Mouse (Mus musculus): ENCODE data around the gene Tmem164.

Gene Tmem164

DNA sequence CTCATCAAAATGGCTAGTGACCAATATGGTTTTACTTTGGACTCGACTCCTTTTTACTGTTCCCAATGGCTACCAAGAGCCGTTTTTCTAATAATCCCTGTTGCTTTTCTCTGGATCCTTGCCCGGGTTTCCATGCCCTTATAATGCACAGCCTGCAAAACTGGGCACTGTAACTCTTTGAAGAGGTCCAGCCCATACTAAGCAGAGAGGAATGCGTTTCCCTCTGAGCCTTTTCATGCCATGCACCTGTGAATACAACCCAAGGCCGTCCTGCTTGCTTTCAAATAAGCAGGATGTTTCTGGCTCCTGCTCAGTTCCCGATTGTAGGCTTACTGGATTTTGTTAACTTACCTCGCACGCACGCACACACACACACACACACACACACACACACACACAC is 7.3 kb downstream of the Tmem164 start:
- no peak for DNase-seq (ENCODE audit: low spot score)

DNA sequence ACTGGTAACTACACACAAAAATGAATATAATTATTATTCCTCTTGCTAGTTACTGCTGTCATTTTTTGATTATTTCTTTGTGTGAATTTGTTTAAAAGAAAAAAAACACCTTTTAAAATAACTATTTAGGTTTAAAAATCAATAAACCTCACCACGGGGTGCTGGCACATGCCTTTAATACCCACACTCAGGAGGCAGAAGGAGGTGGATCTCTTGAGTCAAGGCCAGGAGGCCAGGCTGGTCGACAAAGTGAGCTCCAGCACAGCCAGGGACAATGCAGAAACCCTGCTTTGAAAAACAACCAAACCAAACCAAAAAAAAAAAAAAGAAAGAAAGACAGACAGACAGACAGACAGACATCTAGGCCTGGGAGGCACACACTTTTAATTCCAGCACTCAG is 12.1 kb downstream of the Tmem164 start:
- no peak for DNase-seq (ENCODE audit: low spot score)

DNA sequence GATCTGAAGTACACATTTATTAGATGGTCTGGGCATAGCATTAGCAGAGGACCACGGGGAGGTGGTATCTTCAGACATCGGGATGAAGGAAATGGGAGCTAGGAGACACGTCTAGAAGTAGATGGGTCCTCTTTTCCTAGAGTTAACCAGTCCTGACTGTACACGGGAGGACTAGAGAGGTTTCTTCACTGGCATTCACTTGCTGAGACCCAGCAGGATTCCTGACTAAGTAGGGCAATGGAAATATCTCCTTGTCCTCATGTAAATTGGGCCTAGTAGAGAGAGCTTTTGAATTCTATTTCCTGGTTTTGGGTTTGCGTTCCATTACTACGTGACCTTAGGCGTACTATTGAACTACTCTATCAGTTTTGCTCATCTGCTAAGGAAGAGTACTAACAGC is 13.1 kb downstream of the Tmem164 start:
- no peak for DNase-seq (ENCODE audit: low spot score)

DNA sequence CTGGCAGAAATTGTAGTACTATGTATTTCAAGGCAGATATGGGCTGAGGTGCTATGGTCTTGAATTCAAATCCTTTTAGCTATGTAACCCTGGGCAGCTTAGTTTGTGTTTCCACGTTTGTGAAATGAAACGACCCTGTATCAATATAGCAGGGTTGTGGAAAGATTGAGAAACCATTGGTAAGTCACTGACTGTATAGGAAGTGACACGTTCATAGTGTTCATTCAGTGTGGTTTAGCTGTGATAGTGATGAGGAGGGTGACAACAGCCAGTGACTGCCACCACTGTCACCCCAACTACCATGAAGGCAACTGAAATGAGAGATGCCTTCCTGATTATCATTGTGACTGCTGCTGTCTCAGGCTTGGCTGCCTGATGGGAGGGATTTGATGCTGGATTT is 13.7 kb downstream of the Tmem164 start:
- DNase-seq (ENCODE audit: low spot score), result no peak

DNA sequence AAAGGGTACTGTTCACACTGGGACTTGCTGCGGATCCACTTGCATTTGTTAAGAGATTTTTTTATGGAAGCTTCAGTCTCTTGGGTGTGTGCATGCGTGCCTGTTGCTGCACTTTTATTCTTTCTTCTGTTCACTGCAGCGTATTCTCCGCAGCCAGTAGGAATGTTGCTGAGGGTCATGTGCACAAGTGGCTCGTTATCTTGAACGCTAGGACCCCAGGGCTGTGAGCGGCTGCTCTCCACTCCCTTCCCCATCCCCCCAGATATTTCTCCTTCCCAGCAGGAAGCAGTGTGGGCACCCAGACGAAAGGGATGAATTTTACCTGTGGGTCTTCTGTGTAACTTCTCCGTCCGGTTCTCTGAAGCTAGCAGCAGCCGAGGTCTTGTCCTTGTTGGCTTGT is 15.6 kb downstream of the Tmem164 start:
- DNase-seq (ENCODE audit: low spot score), result no peak

DNA sequence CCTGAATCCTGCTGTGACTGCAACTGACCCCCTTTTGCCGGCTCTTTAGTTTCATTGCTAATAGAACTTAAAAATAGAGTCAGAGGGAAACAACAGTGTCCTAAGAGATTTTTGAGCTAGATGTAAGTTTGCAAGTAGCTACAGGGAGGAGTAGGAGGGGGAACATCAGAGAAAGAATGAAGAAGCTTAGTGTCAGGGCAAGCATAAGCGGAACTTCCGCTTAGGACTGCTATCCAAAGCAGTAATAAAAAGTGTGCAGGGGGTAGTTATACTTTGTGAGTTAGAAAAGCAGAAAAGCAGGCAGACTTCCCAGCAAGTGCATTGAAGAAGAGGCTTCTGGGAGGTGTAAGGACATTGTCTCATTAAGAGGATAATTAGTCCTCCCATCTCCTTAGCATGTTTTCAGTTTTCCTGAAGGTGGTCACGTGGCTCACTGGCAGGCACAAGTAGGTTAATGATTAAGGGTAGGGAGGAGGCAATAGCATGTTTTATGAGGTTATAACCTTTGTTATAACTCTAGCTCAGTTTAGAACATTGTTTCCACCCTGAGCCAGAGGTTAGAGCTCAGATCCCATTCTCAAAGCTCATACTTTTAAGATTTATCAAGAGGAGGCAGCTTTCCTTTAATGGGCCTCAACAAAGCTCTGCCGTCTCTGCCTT is 16.5 kb downstream of the Tmem164 start:
- no peak for DNase-seq (ENCODE audit: low spot score)

DNA sequence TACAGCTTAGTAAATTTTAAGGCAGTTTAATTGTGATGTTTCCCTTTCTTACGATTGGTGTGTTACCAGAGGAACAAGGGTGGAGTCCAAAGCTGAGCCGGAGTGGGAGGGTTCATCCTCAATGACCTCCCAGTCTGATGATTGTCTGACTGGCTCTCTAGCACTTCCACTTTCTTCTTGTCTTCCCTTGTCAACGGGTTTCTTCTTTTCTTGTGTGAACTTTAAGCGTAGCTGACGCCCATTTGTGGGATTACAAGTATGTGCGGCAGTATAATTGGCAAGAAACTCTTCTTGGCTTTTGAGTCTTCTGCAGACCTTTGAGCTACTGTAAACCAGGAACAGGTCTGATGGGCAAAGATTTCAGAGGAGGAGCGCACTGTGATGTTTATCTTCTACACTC is 17.0 kb downstream of the Tmem164 start:
- DNase-seq (ENCODE audit: low spot score), result no peak

DNA sequence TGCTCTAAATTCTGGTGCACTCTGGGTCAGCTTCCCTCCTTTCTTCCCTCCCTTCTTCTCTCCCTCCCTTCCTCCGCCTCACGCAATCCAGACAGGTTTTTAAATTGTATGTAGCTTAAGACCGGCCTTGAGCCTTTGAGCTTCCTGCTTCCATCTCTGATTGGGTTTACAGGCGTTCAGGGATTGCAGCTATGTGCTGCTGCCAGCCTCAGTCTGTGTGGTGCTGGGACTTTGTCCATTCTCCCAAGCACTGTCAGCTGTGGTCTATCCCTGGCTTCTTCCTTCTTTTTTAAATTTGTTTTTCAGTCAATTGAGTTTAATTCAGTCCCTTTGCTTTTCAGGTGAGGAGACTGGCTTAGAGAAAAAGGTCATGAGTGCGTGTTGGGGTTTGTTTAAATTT is 20.9 kb downstream of the Tmem164 start:
- no peak for DNase-seq (ENCODE audit: low spot score)

DNA sequence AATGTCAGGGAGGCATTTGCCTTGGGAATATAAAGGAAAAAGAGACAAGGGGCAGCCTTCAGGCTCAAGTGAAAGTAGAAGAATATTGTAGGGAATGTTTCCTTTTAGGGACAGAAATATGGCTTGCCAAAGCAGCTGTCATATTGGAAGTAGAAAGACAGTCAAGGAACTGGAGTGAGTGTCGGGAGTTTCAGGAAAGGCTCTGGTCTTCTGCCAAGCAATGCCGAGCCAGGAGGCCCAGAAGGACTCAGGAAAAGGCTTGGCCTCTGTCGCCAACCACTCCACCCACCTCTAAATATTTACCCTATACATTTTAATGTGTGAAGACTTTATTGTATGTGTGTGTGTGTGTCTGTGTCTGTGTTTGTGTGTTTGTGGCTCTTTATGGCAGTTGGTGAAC is 21.4 kb downstream of the Tmem164 start:
- DNase-seq (ENCODE audit: low spot score), result no peak

DNA sequence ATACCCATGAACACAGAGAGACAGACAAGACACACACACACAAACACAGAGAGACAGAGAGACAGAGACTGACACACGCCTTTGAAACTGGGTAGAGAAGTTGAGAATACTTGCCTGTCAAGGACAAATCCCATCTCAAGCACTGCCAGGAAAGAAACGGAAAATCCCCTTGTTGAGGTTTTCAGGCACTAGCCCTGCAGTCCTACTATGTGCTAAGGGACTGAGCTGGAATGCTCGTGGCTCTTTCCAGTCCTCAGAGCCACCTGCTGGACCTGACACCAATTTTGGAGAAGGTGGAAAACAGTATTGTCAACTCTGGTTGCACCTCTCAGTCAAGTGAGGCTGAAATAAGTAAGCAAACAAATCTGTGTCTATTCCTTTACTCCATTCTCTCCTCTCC is 22.7 kb downstream of the Tmem164 start:
- no peak for DNase-seq (ENCODE audit: low spot score)

DNA sequence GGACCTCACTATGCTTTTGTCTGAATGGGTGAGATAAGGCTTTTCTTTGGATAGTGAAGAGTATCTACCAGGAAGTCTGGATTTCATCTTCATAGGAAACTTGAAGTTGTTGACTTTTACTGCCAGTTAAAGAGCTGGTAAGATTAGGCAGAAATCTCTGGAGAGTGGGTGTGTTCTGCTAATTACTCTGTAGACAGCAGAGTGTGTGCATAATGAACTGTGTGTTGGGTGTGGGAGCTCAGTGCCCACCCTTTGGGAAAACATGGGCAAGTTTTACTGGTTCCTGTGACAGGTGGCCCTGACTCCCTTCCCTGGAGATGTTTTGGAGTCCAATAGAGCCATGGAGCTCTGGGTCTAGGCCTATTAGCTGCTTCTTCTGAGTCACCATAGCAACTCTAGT is 27.1 kb downstream of the Tmem164 start:
- no peak for DNase-seq (ENCODE audit: low spot score)

DNA sequence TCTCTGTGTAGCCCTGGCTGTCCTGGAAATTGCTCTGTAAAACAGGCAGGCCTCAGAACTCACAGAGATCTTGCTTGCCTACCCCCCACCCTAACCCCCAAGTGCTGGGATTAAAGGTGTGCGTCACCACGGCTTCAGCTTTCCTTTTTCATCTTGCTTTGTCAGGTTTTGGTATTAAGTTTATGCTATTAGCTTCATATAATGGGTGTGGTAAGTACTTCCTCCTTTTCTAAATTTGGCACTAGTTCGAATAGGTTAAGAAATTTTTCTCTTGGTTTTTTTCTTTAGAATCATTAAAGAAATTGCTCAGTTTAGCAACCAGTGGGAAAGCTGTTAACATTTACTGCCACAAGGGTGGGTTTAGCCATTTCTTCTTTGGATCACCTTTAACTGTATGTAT is 34.8 kb downstream of the Tmem164 start:
- DNase-seq (ENCODE audit: low spot score), result no peak

DNA sequence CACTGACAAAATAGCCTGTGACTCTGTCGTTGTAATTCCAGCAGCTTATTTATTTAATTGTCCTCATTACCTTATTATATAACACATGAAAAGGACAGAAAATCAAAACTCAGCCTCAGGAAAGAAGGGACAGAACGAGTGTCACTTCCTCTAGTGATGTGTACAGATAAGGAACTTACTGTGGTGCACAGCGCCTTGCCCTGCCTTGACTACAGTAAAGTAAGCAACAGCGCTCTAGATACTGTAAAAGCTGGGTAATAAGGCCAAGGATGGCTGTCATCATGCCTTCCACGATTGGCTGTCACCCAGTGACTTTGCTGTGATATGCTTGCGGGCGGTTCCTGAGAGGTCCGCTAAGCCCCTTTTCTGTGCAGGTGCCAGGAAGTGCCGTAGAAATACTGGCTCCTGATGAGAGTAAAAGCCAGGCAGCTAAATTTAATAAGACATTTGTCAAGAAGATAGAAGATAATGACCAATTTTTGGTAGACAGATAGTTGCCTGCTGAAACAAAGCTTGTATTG is 36.8 kb downstream of the Tmem164 start:
- DNase-seq (ENCODE audit: low spot score), result no peak

DNA sequence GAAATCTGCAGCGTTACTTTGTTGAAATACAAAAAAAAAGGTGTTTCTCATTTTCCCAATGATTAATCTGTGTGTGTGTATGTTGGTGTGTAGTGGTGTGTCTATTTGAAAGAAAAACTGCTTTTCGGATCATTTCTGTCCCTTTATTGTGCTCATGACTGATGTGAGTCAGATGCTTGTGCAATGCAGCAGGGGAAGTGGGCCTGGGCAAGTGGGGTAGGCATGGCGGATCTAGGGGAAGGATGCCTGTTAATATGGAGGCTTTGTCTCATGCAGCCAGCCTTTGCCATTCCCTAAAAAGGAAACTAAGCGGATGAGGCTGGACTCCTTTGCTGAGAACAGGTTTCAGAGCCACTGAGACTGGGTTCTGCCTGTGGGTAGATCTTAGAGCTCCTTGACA is 37.6 kb downstream of the Tmem164 start:
- no peak for DNase-seq (ENCODE audit: low spot score)

DNA sequence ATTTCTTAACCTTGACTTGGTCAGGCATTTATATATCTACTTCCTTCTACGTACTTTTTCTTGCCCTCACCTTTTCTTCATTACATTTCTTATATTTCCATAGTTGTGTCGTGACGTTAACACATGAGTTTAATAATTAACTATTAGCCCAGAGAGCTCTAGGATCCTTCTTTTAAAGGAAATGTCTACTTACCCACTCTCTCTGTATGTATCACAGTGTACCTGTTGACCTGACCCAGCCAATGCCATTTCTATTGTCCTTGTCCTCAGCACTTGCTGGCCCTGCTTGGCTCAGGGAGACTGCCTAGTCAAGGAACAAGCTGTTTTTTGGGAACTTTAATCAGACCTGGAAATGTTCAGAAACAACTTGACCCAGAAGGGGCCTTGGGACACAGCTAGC is 40.7 kb downstream of the Tmem164 start:
- no peak for DNase-seq (ENCODE audit: low spot score)

DNA sequence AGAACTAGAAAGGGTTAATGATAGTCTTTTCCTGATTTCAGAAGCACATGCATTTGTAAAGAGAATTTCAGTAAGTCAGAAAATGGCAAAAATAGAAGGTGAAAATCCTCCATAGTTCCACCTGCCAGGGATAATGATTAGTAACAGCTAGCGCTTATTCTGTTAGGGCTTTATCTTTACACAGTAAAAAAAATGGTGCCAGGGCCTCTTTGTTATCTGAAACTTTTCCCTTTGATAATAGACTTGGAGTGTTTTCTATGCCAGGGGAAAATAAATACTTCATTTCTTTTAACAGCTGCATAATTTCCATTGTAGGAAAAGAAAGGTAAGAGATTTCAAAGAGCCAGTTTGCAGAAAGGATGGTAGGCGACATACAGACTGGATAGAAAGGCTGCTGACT is 43.0 kb downstream of the Tmem164 start:
- no peak for DNase-seq (ENCODE audit: low spot score)

DNA sequence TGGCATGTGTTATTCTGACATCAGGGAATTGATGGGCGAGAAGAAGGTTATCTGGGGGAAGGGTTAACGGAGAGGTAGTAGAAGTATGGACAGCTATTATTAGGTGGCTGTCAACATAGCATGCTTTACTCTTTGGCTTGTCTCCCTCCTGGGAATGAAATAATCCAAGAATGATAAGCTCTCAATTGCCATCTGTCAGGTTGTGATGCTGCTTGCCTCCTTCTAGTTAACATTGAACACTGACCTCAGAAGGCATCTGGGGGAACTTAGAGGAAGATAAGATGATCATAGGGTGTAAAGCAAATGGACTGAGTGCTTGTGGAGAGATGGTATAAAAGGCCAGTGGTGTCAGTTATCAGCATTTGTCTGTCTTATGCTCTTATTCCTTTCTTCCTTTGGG is 44.4 kb downstream of the Tmem164 start:
- DNase-seq (ENCODE audit: low spot score), result no peak

DNA sequence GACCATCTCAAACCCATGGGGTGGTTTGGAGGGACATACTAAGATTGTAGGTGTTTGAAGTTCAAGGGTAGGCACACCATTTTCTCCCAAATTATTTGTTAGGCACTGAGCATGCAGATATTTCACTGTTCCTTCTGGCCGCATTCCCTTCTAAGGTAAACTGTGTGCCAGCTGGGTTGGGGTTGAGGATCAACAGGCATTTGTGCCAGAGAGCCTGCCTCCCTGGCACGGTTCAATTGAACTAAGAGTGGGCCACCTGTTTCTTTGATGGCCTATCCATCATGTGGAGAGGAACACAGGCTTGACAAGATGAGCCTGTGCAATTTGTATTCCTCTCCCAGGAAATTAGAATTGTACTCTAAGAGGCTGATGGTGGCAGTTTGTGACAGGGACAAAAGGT is 45.1 kb downstream of the Tmem164 start:
- no peak for DNase-seq (ENCODE audit: low spot score)

DNA sequence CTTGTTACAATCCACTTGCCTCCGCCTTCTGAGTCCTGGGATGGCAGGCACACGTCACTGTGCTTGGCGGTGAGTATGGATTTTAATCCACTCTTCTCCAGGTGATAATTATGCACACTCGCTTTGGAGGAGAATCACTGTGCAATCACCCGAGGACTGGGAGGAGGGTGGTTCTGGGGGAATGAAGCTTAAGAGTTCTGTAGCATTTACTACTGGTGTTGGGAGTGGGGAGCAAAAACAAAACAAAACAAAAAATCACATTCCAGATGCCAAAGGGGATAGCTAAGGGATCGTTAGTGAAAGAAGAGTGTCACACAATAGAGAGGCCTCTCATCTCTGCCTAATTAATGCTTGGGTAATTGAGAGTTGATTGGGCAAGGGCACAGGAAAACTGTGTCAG is 46.6 kb downstream of the Tmem164 start:
- DNase-seq (ENCODE audit: low spot score), result no peak

DNA sequence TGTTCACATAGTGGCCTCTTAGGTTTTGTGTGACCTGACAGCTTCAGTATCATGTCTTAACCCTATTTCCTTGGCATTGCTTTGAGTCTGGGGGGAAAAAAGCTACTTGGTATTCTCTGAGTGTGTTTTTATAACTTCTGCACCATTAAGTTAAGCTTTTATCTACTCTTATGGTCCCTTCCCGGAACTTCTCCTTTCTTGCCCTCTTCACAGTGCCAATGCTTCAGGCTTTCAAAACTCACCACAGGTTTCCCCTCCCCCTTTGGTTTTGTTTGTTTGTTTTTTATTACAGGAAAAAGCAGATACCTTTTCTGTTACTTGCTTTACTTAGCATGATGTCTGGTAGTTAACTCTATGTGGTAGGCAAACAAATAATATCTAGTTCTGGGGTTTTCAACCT is 47.8 kb downstream of the Tmem164 start:
- no peak for DNase-seq (ENCODE audit: low spot score)

DNA sequence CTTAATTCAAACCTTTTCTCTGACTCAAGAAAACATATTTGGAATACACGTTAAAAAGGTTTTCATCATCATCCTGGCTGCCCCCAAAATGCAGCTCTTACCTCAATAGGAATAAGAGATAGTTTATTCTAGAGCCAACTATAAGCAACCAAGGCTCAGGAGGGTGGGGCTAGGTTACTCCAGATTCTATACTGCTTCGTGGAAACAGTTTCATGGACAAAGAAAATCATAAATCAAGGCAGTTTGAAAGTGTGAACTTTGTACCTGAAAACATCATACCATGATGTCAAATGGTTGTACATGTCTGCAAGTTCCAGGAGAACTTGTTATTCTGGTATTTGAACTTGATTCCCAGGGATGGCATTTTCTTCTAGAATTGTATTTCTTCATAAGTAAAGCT is 48.3 kb downstream of the Tmem164 start:
- no peak for DNase-seq (ENCODE audit: low spot score)

DNA sequence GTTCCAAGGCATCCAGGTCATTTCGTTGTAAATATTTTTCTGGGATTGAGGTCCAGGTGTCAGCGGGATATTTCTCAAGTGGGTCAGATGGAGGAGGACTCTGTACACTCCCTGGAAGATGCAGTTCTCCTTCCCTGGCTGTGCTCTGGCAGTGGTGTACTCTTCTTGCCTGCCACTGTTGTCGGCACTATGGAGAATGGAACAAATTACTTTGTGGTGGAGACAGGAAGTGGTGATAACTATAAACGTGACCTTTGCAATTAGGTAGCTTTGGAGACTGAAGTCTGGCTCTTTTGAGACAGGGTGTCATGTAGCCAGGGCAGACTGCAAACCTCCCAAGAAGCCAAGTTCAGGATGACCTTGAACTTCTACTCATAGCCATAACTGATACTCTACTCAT is 55.9 kb downstream of the Tmem164 start:
- no peak for DNase-seq (ENCODE audit: low spot score)

DNA sequence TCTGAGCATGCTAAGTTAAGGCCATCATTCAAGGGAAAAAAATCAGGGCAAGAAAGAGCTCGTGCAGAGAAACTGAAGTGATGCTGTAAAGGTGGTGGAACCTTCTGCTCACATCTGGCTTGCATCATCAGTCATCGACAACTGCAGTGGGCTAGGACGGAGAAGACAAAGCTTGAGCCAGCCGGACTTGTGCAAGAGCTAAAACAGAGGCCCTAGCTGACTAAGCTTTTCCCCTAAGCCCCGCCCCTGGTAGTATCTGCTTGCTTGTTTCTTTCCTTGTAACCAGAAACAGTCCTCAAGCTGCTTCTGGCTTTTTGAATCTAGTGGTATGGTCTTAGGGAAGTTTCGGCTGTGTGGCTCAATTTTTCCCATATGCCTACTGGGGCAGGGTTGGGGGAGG is 56.5 kb downstream of the Tmem164 start:
- DNase-seq (ENCODE audit: low spot score), result no peak

DNA sequence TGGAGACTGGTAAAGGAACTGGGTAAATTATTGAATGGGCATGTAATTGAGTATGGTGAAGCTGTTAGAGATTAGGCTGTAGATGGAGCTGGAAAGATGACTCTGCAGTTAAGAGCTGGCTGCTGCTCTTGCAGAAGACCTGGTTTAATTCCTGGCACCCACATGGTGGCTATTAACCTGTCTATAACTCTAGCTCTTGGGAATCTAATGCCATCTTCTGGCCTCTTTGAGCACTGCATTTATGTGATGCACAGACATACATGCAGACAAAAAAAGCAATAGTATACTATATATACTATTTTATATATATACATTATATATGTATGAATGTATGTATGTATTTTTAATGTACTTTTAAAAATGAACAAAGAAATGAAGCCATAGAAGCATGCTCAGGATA is 66.2 kb downstream of the Tmem164 start:
- DNase-seq (ENCODE audit: low spot score), result no peak

DNA sequence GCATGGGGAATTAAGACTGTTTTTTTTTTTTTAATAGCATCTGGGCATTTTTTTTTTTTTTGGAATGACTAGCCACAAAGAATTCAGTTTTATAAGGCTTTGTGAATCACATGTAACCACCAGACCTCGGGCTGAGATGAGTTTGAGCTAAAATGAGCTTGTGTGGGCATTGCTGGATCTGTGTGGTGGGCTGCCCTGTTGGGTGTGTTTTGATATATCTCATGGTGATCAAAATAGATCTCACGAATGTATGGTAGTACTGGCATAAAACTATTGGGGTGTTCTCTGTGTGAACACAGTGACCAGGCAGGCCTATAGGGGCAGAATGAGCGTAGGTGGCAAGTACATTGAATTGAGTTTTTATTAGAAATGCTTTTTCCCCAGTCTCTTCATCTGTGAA is 67.4 kb downstream of the Tmem164 start:
- DNase-seq (ENCODE audit: low spot score), result no peak
